Mouse (Mus musculus) gastrocnemius, postnatal 36 days (tissue): ENCODE results near the gene Trnau1ap. TPM values are rescaled to one million over a fixed set of nuclear protein-coding genes. Genes with fewer than 3 reads are reported as not detected.
"Not testable (repeated sequence)": the region's sequence is repeated elsewhere in the genome, so short reads cannot be mapped to it uniquely, and the experiment has no call there.

Experiments
- DNase-seq, 2 experiments: peaks; one replicate each; pipeline ENCODE4 v3.0.0; 2022
- intact Hi-C: fragments of 180-260 bp; cut with DNase I; formaldehyde crosslinking; loops from one replicate; pipeline ENCODE4 v1.15.1; 2025
- total RNA-seq, 2 experiments: library from RNA; stranded (reverse); gene quantifications; 2 replicates each; pipeline ENCODE4 v1.2.3; 2021

Gene Trnau1ap
- total RNA-seq, 2 experiments from 2014 or later, result 7.2 to 11.0 TPM

DNA sequence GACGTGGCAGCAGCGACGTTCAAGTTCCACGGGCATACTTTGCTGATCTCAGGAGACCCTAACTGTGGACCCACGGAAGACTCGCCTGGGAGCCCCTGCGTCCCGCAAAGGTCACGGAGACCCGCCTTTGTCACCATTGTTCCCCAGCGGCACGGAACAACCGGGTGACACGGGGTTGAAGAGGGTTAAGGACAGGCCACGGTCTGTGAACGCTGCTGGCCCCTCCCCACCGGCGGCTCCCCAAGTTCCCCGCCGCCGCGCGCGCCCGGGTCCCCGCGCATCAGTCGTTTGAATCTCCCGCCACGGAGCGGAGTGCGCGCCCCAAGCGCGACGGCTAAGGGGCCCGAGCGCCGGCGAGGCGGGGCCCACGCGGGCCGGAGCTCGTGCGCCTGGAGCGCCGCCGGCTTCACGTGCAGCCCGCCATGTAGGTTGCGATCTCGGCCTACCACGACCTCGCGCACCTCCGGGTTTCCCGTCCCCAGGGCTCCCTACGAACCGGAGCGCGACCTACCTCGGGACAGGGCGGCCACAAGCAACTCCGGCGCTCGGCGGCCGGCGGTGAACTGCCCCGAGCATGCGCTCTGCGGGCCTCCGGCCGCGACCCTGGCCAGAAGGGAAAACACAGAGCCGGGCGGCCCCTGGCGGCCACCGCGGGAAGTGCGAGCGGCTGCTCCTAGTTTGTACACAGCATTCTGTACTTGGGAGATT lies 16.0 kb upstream of the Trnau1ap start:
- intact Hi-C loops, result loop anchor here (2.0 to 5.0 kb wide), 3 partner anchors 52 to 258 kb away; partner anchors contain the start of gene Ythdf2
- DNase-seq, result peak; percentile 95 to 97

DNA sequence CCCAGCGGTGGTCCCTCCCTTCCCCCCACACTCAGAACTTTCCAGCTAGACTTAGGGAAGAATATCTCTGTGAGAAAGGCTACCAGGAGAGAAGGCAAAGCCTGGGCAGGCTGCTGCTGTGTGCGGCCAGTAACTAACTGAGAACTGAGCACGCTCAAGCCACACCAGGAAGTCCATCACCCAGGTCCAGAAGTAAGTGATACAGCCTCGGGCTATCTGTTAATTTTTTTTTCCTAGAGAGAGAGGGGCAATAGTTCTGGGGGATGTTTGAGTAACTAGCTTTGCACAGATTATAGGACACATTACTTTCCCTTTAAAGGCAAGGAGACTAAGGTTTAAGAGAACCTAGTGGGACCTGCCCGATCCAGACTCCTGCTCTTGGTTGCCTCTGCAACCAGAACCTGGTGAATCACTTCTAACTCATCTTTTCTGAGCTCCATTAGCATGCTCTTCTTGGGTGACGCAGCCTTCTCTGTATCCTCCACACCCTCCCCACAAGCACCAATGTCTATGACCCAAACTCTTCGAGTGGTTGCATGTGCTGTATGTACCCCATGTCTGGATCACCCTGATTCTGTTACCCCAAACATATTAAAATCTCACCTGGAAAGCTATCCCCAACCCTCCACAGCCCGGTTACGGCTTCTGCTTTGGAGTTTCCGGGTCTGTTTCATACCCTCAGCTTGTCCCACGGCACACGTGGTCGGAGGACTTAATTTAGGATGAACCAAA lies 15.2 kb upstream of the Trnau1ap start:
- intact Hi-C loops, result loop anchor here (2.0 to 5.0 kb wide), 4 partner anchors 37 to 257 kb away; partner anchors contain the start of gene Ythdf2
- DNase-seq, result no peak

DNA sequence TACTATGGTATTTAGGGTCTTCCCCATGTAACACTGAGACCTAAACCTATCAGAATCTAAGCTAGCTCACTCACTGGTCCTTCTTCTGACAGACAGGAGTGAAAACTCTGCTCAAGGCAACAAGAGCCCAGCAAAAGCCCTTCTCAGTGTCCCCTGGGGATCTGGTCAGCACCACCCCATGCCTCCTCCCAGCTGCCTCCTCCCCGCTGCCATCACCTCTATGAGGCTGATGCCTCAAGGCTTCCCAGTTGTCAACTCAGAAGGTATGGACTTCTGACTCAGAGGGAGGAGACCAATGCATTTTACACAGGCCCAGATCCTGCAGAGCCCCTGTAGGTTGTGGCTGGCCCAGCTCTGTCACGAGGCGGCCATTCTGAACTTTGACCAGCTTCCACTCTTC lies 12.1 kb upstream of the Trnau1ap start:
- DNase-seq, result no peak
- intact Hi-C loops, result loop anchor here (5.0 kb wide), 1 partner anchor 34 kb away; no protein-coding TSS in a partner anchor

DNA sequence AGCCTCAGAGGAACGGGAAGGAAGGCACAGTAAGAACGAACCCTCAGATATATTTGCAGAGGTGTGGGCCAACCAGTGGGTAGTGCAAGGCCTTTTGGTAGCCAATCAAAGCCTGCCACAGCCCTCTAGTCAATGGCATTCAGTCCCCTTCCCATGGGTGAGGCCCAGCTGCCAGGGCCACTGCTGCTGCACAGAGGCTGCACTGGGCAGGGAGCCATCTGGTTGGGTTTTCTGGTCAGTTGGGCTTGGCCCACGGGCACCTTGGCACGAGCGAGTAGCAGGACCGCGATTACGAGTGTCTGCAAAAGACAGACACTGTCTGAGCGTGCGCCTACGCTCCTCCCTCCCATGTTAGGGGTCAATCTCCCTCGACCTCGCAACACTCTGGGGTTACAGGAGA lies 9.6 kb upstream of the Trnau1ap start:
- DNase-seq, result peak; percentile 29 to 50

DNA sequence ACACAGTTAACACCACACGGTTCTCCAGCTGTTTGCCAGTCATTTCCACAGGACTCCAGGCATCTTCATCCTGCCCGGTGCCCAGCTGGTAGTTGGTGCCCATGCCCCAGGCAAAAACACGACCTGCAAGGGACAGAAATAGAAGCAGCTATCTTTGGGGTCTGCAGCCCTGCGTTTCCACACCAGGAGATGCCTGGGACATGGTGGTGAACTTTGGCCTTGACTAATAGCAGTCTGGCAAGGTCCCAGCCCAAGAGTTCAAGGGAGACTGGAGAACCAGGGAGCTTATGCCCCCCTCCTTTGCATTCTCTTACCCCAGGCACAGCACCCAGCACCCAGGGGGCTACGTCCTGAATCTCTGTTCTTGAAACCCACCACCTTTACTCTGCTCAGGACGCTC lies 3.5 kb upstream of the Trnau1ap start:
- intact Hi-C loops, result no loop called here
- no peak for DNase-seq

More for the DNA sequence above, 9.6 kb upstream of the Trnau1ap start:
- intact Hi-C loops, result no loop called here

DNA sequence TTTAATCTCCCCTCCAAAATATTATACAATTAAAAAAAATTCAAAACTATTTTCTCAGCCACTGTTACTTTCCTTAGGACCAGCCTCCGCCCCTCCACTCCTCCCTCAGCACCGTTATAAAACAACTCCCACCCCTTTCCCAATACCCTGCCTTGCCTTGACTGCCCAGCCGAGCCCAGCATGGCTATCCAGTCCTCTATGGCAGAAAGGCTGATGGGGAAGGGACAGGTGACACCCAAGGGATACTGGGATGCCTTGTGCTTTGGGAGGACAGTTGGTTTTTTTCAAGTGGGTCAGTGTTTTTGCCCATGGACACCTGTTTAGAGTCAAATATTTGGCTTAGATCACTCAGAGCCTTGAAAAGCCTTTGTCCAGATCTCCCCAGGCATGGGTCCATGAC lies 2.6 kb upstream of the Trnau1ap start:
- intact Hi-C loops, result no loop called here
- no peak for DNase-seq

DNA sequence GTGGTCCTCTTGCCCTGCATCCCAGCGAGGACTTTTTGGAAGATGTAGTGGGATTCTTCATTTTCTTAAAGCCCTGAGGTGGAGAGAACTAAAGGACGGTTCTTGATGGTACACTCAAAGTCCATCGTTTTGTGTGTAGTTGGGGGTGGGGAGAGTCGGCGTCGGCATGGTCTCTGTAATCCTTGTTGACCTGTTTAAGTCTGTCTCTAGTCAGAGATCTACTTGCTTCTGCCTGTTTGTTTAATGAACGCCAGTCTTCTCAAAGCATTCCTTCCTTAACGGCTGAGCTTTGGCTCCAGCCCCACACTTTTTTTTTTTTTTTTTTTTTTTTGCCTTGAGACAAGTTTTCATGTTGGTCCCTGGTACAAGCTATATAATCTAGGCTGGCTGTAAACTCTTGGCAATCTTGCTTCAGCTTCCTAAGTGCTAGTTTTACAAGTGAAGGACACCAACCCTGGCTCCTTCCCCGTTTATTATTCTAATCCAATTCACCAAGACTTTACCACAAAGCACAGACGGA lies 557 bp upstream of the Trnau1ap start:
- intact Hi-C loops, result no loop called here
- no peak for DNase-seq

DNA sequence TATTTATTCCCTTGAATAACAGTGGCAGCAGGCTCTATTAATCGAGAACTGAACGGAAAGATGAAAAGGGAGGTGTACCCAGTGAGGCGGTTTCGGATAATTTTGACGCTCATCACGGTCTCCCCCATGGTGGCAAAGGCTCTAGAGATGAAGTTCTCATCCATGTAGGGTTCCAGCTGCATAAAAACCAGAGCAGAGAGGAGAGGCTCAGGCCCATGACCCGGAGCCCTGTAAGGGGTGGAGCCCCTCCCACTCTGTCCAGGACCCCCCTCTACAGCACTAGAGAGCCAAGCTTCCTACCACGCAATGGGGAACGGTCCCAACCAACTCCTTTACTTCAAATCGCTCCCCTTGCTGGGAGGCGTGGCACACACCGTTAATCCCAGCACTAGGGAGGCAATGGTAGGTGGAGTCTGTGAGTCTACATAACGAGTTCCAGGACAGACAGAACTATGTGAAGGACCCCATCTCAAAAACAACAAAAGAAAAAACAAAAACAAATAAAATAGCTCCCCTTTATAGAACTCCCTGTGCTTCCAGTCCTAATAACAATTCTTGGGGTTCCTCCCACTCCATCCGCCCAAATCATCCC lies 851 bp downstream of the Trnau1ap start:
- intact Hi-C loops, result no loop called here
- no peak for DNase-seq

DNA sequence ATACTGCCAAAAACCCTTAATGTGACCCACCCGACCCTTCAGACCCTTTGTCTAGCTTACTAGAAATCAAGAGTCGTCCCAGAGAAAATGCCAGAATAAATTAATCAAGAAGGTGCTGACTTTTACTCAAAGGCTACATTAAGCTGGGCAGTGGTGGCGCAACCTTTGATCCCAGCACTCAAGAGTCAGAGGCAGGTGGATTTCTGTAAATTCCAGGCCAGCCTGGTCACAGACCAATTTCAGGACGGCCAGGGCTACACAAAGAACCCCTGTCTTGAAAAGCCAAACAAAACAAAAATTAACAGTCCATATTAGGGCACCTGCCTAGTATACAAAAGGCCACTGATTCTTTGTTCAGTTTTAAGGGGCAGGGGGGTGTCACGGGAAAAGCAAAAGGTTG lies 2.9 kb downstream of the Trnau1ap start:
- intact Hi-C loops, result no loop called here
- no peak for DNase-seq

DNA sequence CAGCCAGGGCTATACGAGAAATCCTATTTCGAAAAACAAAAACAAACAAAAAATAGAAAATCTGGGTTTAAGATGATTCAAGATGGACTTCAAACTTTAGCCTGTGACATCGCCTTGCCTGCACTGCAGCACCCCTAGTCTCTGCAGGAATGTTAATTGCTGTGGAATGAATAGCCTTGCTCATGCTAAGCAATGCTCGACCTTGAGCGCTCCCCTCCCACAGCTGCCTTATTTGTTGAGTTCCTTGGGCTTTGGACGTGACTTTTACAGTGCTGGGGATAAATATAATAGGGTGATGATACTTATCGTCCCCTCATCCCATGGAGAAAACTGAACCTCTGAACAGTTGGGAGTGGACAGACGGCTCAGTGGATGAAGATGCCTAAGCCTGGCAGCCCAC lies 13.6 kb downstream of the Trnau1ap start:
- intact Hi-C loops, result no loop called here
- DNase-seq, result no peak

DNA sequence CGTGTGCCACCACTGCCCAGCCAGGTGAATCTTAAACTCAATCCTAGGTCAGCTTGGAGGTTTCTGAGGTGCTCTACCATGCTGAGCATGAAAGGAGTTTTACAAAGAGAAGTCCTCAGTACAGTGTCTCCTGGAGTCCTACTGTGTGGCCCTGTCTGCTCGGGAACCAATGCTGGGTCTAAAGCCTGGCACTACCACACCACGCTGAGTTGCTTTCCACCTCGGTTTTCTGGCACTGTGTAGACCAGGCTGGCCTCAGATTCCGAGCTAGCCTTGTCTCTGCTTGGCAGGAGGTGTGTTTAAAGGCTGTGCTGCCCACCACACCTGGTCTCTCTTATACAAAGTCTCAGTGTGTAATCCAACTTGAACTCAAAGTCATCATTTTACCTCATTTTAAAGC lies 16.7 kb downstream of the Trnau1ap start:
- DNase-seq, result no peak
- intact Hi-C loops, result no loop called here

DNA sequence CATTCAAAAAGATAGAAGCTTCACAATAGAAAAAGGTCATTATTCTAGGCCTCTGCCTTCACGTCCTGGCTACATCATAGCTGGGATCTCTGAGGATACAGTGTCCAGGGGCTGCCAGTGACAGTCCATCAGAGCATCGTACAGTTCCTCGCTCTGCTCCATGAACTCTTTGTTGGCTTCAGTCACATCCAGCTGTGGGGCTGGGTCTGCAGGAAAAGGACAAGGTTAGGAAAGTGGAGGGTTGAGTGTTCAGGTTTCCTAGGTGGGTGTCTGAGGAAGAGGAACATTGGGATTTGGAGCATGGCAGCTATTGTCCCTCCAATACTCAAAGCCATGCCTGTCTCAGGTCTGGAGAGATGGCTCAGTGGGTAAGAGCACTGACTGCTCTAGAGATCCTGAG lies 17.5 kb downstream of the Trnau1ap start:
- intact Hi-C loops, result no loop called here
- DNase-seq, result no peak

DNA sequence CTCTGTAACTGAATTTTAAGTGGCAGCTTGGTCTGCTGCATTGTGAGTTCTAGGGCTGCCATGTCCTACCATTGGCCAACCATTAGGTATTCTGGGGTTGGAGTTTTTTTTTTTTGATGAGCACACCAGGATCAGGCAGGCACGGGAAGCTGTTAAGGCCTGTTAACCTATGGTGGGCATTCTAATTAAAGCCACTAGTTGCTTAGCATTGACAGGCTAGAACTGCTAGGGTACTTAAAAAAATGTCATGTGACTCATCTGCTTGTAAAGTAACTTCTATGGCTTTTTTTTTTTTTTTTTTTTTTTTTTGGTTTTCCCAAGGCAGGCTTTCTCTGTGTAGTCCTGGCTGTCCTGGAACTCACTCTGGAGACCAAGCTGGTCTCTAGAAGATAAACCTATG lies 18.1 kb downstream of the Trnau1ap start:
- intact Hi-C loops, result no loop called here
- no peak for DNase-seq

DNA sequence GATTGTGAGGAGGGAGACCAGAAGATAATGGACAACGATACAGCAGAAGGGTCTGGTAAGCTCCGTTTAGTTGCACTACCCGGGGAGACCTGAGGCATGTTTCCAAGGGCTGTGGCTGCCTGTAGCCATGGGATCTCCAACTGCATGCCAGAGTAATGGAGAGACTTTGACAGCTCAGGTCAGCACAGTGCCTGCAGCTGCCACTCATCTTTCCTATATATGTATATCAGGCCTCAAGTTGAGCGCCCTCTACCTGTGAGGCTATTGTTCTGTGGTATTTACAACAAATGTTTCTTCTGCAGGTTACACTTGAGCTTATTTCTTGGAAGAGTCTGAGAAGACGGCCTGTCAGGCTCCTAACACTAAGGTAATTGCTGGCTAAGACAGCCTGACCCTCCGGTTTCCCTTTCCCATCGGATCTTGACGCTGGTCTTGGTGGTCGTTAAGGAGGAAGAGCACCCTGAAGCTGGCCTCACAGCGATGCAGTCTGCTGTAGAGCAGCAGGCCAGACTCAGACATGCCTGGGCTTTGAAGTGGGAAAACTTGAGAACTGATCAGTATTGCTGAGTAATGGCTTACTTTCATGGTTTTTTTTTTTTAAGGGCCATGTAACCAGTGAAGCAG lies 19.4 kb downstream of the Trnau1ap start:
- no peak for DNase-seq
- intact Hi-C loops, result loop anchor here (5.0 kb wide), 1 partner anchor 32 kb away; no protein-coding TSS in a partner anchor

DNA sequence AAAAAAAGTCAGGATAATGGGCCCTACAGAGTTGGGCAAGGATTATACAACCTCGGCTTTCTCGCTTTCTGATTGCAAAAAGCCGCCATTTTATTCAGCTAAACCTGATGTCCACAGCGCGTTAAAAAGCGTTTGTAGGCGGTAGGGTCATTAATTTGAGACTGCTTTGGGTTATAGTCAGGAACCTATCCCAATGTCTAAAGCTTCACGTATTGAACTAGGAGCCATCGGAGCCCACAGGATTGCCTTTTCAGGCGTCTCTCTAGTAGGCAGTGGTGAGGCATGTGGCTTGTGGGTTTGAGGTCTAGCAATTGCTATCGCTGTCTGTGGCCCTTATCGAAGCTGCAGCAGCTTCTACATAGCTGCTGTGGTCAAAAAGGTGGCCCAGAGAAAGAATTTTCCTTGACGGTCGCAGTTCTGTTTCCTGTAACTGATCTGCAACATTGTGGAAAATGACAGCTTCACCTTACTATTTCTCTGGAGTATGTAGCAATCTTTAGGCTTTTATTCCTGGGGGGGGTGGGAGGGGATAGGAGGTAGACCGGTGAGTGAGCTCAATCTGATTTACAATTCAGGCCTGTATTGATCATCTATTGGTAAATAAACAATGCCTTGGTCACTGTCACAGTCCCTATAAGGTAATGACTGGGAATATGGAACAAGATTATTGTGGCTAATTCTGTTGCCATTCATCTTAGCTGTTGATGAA lies 20.0 kb downstream of the Trnau1ap start:
- intact Hi-C loops, result loop anchor here (5.0 kb wide), 1 partner anchor 33 kb away; no protein-coding TSS in a partner anchor
- DNase-seq, result no peak

DNA sequence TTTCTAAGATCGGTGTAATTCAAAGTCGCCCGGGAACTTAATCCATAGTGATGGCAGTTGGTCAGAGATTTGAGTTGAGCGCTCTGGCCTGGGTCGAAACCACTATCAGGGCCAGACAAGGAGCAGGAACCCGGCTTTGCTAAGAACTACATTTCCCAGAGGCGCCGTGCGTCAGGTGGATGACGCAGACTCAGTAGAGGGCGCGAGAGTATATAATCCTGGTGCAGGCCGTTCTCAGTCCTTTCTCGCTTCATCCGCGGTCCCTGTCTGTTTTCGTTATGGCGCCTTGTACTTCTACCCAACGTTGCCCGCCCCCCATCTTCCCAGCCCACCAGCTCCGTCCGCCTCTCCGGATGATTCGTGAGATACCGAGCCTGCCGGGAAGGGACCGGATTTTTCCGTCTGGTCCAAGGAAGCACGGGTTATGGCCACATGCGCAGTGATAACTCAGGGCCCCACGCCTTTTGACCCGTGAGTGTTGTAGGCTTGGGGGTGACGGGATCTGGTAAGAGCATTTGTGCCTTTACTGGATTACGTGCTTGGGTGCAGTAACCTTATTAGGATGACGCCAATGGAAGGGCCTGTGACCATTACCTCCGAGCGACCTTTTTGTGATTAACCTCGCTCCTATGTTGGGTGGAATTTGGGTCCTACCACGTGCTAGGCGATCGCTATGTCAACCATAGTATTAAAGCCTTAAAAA lies 20.8 kb downstream of the Trnau1ap start:
- intact Hi-C loops, result loop anchor here (1.0 to 5.0 kb wide), 2 partner anchors 34 to 38 kb away; no protein-coding TSS in a partner anchor
- peak; percentile 85 to 87 for DNase-seq

DNA sequence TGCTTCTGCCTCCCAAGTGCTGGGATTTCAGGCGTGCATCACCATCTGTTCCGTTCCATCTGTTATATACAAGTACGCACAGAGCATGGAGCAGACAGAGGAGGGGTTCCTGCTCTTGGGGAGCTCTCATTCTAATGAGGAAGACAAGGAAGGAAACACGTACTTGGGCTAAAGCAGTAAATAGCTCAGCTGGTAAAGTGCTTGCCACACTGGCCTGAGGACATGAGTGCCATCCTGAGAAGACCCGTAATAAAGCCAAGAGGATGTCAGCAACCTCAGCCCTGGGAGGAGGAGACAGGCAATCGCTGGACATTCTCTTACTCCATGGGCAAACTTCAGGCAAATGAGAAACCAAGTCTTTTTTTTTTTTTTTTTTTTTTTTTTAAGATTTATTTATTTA lies 23.3 kb downstream of the Trnau1ap start:
- no peak for DNase-seq

DNA sequence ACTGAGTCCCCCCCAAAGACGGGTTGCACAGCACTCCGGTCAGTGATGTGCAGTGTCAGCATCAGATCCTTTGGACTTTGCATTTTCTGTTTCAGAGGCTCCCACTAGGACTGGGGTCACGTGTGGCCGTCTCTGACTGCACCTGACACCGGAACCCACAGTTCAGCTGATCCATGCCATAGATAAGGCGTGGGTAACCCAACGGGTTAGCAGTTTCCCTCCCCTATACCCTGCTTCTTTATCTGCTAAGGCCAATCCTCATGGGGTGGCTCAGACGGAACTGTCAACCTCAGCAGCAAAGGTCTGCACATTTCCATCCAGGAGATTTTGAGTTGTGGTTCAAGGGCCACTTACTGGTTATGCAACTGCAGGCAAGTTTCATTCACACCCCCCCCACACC lies 24.1 kb downstream of the Trnau1ap start:
- intact Hi-C loops, result loop anchor here (5.0 kb wide), 1 partner anchor 37 kb away; no protein-coding TSS in a partner anchor

More for the DNA sequence above, 23.3 kb downstream of the Trnau1ap start:
- intact Hi-C loops, result loop anchor here (5.0 kb wide), 1 partner anchor 36 kb away; no protein-coding TSS in a partner anchor

DNA sequence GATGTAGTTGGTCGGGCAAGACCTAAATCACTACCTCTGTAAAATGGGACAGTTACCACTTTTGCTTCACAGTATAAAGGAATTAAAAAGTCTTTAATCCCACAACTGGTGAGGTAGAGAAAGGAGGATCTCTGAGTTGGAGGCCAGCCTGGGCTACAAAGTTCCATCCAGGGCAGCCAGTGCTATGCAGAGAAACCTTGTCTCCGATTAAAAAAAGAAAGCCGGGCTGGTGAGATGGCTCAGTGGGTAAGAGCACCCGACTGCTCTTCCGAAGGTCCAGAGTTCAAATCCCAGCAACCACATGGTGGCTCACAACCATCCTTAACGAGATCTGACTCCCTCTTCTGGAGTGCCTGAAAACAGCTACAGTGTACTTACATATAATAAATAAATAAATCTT lies 25.9 kb downstream of the Trnau1ap start:
- intact Hi-C loops, DNase-seq: not testable (repeated sequence)

More for the DNA sequence above, 24.1 kb downstream of the Trnau1ap start:
- no peak for DNase-seq
